ENCODE assay signal across 16 mouse cellular contexts in the genomic region with DNA sequence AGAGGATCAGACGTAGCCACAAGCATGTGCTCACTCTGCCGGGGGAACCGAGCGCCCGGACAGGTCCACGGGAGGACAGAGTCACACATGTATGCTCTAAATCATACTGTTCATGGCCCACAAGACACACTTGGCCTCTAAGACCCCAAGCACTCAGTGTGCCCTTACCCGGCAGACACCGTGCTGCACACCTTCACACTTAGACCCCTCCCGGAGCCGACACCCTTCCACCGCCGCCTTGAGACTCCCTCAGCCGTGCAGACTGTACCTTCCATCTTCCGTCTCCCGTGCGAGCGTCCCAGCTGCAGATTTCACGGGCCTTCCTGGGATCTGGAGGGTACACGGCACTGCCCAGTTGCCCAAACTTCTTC. TPM values are rescaled to one million over a fixed set of nuclear protein-coding genes. Genes with fewer than 3 reads are reported as not detected.
DNase-seq lines count a peak whose midpoint lies in the region; ATAC-seq and TF ChIP-seq lines count a peak whose summit lies in the region.
"Had no signal": no experiment of that assay in that cellular context is flagged by ENCODE, and none has a peak within 500 bp of the region (broad histone marks: within the 10 kb centered on the region; RNA-seq: fewer than 3 reads in every experiment).

No protein-coding gene starts in this region.

- no peaks in the 10 kb centered on the region for H3K9me3 ChIP-seq in lung, embryonic 14.5 days (ENCODE audit: low read depth, low read length)
- no peaks in the 10 kb centered on the region for H3K9me3 ChIP-seq in stomach, embryonic 16.5 days (replicated peaks; ENCODE audit: control insufficient read depth, low read length)
- H3K9me3 ChIP-seq: hindbrain, embryonic 12.5 days; limb, embryonic 13.5 days; midbrain, embryonic 10.5 days had no signal

- peak overlapping the region; percentile 31; the same call in 1 of the 2 replicates for H3K4me2 ChIP-seq in lung, embryonic 14.5 days
- 0 out of 2 replicates have a peak overlapping the region, but pooled peaks have one; percentile 19 for H3K4me2 ChIP-seq in stomach, embryonic 16.5 days (ENCODE audit: low read depth, low read length)
- H3K4me2 ChIP-seq: hindbrain, embryonic 12.5 days had no signal

- intact Hi-C loops in heart, adult 2 months (cut with DNase I), result loop anchor here (2.0 kb wide), 1 partner anchor 16 kb away; no protein-coding TSS in a partner anchor
- intact Hi-C loops in left cerebral cortex, postnatal 10 days (cut with DNase I), result no loop called here

- H3K4me3 ChIP-seq in heart, adult 2 months, result peak overlapping the region; percentile 51
- H3K4me3 ChIP-seq in lung, embryonic 14.5 days (ENCODE audit: low read depth, low read length), result peak overlapping the region; percentile 9; the same call in 1 of the 2 replicates
- no peak overlapping the region for H3K4me3 ChIP-seq in stomach, embryonic 16.5 days (replicated peaks; ENCODE audit: low read length)
- H3K4me3 ChIP-seq: hindbrain, embryonic 12.5 days; limb, embryonic 13.5 days; midbrain, embryonic 10.5 days had no signal

- TF ChIP-seq CTCF in heart, adult 2 months (IDR thresholded peaks at IDR 0.05), result no peak
- no peak for TF ChIP-seq CTCF in lung, embryonic 14.5 days (IDR thresholded peaks at IDR 0.05; ENCODE audit: low read depth)

- no peaks in the 10 kb centered on the region for H3K79me2 ChIP-seq in heart, adult 2 months (replicated peaks; ENCODE audit: control insufficient read depth, insufficient read depth, low read length)

- H3K9ac ChIP-seq in heart, adult 2 months (ENCODE audit: low read depth, low read length), result peak overlapping the region; percentile 81
- H3K9ac ChIP-seq in lung, embryonic 14.5 days, result no peak overlapping the region
- H3K9ac ChIP-seq in stomach, embryonic 16.5 days (ENCODE audit: low read length), result no peak overlapping the region; the same call in 1 of the 2 replicates
- H3K9ac ChIP-seq: hindbrain, embryonic 12.5 days; limb, embryonic 13.5 days had no signal

- 67% methylated on average over 19 of the region's 19 CpGs for WGBS in heart, adult 2 months
- WGBS in lung, embryonic 14.5 days, result 39% methylated on average over 19 of the region's 19 CpGs
- WGBS in stomach, embryonic 16.5 days, result 58% methylated on average over 19 of the region's 19 CpGs

- no peaks in the 10 kb centered on the region for H3K36me3 ChIP-seq in heart, adult 2 months (ENCODE audit: control insufficient read depth, insufficient read depth, low read length)
- H3K36me3 ChIP-seq in lung, embryonic 14.5 days (ENCODE audit: insufficient read depth), result no peaks in the 10 kb centered on the region
- no peaks in the 10 kb centered on the region for H3K36me3 ChIP-seq in stomach, embryonic 16.5 days (ENCODE audit: control insufficient read depth, insufficient read depth, low read length)
- H3K36me3 ChIP-seq: hindbrain, embryonic 12.5 days; limb, embryonic 13.5 days; midbrain, embryonic 10.5 days had no signal

- no peaks in the 10 kb centered on the region for H3K27me3 ChIP-seq in heart, adult 2 months (ENCODE audit: control insufficient read depth, insufficient read depth, low read length)
- no peaks in the 10 kb centered on the region for H3K27me3 ChIP-seq in lung, embryonic 14.5 days (ENCODE audit: insufficient read depth, low read length)
- H3K27me3 ChIP-seq in stomach, embryonic 16.5 days (ENCODE audit: control insufficient read depth, insufficient read depth, low read length), result no peaks in the 10 kb centered on the region
- H3K27me3 ChIP-seq: hindbrain, embryonic 12.5 days; limb, embryonic 13.5 days had no signal

- TF ChIP-seq POLR2A in heart, adult 2 months (IDR thresholded peaks at IDR 0.05; ENCODE audit: insufficient read depth, low read depth, low read length), result no peak

- DNase-seq in heart, adult 2 months, result peak in 1 of 2 experiments; percentile 23
- DNase-seq in heart, adult 11 months, result no peak
- DNase-seq in lung, embryonic 14.5 days, result no peak
- no peak for DNase-seq in lung, adult 18-20 months
- peak; percentile 18 for DNase-seq in heart, postnatal 4 days
- DNase-seq in layer of hippocampus, adult 11-12 months (ENCODE audit: low spot score), result no peak
- DNase-seq in left cerebral cortex, postnatal 10 days (ENCODE audit: extremely low spot score in 1 of 2, low spot score in 2 of 2), result no peak
- DNase-seq: cerebellum, adult 11-12 months; embryo, embryonic 11 days had no signal

- peak overlapping the region; percentile 92 for H3K27ac ChIP-seq in heart, adult 2 months
- no peak overlapping the region for H3K27ac ChIP-seq in lung, embryonic 14.5 days (ENCODE audit: low read depth)
- no peak overlapping the region for H3K27ac ChIP-seq in stomach, embryonic 16.5 days (ENCODE audit: low read length)
- H3K27ac ChIP-seq: hindbrain, embryonic 12.5 days; limb, embryonic 13.5 days; midbrain, embryonic 10.5 days had no signal

- TF ChIP-seq EP300 in heart, adult 2 months (IDR thresholded peaks at IDR 0.05; ENCODE audit: insufficient read depth, low read depth, low read length), result no peak

- peaks cover 7% of the 10 kb centered on the region for H3K4me1 ChIP-seq in heart, adult 2 months (ENCODE audit: control insufficient read depth, insufficient read depth, low read length)
- H3K4me1 ChIP-seq in lung, embryonic 14.5 days (ENCODE audit: insufficient read depth), result peaks cover 16% of the 10 kb centered on the region; the same call in 1 of the 2 replicates
- H3K4me1 ChIP-seq in stomach, embryonic 16.5 days (ENCODE audit: control insufficient read depth, insufficient read depth, low read length), result peaks cover 9% of the 10 kb centered on the region; the same call in 1 of the 2 replicates

- ATAC-seq in lung, embryonic 14.5 days (ENCODE audit: insufficient read depth), result peak; percentile 26; the same call in 1 of the 2 replicates
- ATAC-seq in stomach, embryonic 16.5 days (ENCODE audit: insufficient read depth, low FRiP score), result no peak

RNA-seq across cellular contexts. Expression of a gene that starts 0.4 kb away (rescaled TPM):
- total RNA-seq in heart, adult 2 months (2021), result 100 to 1,000 TPM in 1 of 2 experiments, 10 to 100 TPM in 1; 87.3 to 136 TPM
- polyA plus RNA-seq in heart, adult 2 months (2012; rRNA removed), result 36.3 and 45.6 TPM in 2 replicates
- polyA plus RNA-seq in lung, embryonic 14.5 days (2014; fragmentation: Nextera tagmentation; extraction: Ambion mirVana), result 0.18 and 0.22 TPM in 2 replicates
- total RNA-seq in heart, postnatal 4 days (2021), result 10 to 100 TPM; 39.4 to 39.5 TPM
- 0.10 and 0.65 TPM in 2 replicates for polyA plus RNA-seq in stomach, embryonic 16.5 days (2015; fragmentation: Nextera tagmentation; extraction: Ambion mirVana)
- total RNA-seq in left cerebral cortex, postnatal 10 days (2021), result under 1 TPM in 1 of 2 experiments, not detected in 1; 0.11 TPM
- total RNA-seq: MEL had no signal
- polyA plus RNA-seq: forebrain, embryonic 11.5 days; thymus, postnatal 0 days had no signal

Comparison
In these comparisons a context has a peak if more than half of its experiments do, and no peak if none do; other contexts are left out.
1. RNA of a gene that starts 0.4 kb away (total RNA-seq): 87.3 to 136 TPM in heart, adult 2 months and 39.4 to 39.5 TPM in heart, postnatal 4 days; 0.11 TPM in left cerebral cortex, postnatal 10 days; every median in the first group is over 10 times any median in the second.